Mouse (Mus musculus): ENCODE measurements around the gene Ggnbp2. TPM values are rescaled to one million over a fixed set of nuclear protein-coding genes. Genes with fewer than 3 reads are reported as not detected.

Gene Ggnbp2
- polyA plus RNA-seq, 1 experiment from 2014 or later = 80.2 TPM

DNA sequence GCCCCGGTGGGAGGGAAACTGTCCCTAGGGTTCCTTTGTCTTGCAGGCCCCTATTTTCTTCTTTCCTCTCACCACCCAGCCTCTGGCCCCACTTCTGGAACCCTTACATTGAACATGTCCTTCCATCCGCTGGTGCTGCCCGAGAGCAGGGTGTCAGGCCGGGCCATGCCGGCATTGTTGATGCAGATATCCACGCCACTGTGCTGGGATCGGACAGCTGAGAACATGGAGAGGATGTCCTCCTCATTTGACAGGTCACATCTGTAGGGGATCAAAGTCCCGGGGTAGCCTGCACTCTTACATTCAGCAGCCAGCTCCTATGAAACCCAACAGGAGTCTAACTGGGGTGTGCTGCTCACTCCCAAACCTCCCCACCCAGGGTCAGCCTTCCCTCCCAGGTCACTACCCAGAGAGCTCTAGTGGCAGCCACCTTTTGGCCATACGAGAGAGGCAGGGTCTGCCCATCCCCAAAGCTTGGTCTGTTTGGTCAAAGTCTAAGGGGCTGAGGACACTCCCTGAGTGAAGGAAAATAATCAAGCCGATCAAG lies 45.3 kb downstream of the Ggnbp2 start:
- 90% methylated on average over 10 of the region's 10 CpGs for WGBS (ENCODE audit: missing documents)
- Histone ChIP-seq H3K36me3 (ENCODE audit: inconsistent target) (peaks cover 13% of the 10 kb centered on the region; the same call in 1 of the 2 replicates), H3K27ac (no peak overlapping the region), H3K79me2 (ENCODE audit: inconsistent target) (peaks cover 14% of the 10 kb centered on the region; the same call in 1 of the 2 replicates), H3K4me3 (ENCODE audit: inconsistent target) (no peak overlapping the region)

DNA sequence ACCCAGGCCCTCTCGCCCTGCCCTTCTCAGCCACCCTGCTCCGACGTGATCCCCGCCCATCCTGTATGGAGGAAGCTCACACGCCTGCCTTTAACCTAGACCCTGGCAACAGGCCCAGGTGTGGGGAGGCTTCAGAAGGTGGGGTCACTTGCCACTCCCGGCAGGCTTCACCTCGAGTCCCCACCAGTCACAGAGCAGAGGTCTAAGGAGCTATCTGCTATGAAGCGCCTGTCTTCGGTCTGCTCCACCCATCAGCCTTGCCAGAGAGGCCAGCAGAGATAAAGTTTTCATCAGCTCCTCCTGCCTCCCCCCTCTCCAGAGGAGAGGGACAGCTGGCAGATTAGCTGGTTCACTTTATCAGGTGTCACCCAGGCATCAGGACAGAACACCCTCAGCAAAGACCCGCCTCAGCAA lies 47.1 kb downstream of the Ggnbp2 start:
- Histone ChIP-seq H3K4me3 (ENCODE audit: inconsistent target) (no peak overlapping the region), H3K79me2 (ENCODE audit: inconsistent target) (peaks cover 14% of the 10 kb centered on the region; the same call in 1 of the 2 replicates), H3K27ac (no peak overlapping the region), H3K36me3 (ENCODE audit: inconsistent target) (peaks cover 13% of the 10 kb centered on the region; the same call in 1 of the 2 replicates)
- WGBS (ENCODE audit: missing documents) = 75% methylated on average over 10 of the region's 10 CpGs

DNA sequence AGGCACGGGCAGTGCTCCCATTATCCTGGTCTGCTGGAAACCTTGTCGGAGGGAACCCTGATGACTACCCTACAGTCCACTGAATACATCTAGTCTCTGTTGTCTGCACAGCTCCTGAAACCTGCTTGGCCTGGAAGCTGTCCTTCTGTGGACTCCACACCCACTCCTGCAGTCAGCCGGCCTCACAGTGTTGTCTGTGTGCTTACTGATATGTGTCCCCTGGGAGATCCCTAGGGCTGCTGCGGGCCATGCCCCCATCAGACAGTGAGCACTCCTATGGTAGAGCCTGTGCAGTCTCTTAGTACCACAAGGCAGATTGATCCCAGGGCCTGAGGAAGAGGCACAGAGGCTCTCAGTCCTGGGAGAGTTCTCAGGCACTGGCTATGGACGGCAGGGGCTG lies 48.1 kb downstream of the Ggnbp2 start:
- WGBS (ENCODE audit: missing documents) = 92% methylated on average over 5 of the region's 5 CpGs
- Histone ChIP-seq H3K36me3 (ENCODE audit: inconsistent target) (peaks cover 13% of the 10 kb centered on the region; the same call in 1 of the 2 replicates), H3K79me2 (ENCODE audit: inconsistent target) (peaks cover 5% of the 10 kb centered on the region; the same call in 1 of the 2 replicates), H3K4me3 (ENCODE audit: inconsistent target) (no peak overlapping the region), H3K27ac (no peak overlapping the region)

DNA sequence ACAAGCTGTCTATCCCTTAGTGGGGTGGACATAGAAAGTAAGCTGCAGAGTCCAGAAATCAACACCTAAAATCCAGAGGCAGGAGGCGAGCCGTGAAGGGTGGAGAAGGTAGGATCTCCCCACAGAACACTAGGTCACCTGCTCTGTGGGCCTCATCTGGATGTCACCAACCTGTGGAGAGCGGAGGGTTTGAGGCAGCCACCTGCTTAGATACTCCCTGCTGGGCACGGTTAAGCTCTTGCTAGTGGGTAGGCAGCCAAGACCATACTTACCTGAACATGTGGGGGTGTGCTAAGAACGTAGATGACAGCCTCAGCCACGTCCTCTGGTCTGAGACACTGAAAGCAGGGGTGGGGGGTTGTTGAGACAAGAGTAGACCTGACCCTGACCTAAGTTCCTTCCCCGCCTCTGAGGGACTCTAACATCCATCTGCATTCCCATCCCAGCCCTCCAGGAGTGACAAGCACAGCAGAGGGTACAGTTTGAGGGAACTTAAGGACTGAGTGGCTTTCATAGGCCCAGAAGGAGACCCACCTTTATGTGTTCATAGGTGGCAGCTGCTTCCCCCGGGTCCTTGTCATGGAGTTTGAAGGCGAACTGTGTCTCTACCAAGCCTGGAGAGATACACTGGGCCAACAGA lies 49.4 kb downstream of the Ggnbp2 start:
- H3K36me3 ChIP-seq (ENCODE audit: inconsistent target) = peaks cover 13% of the 10 kb centered on the region; the same call in 1 of the 2 replicates
- 93% methylated on average over 9 of the region's 9 CpGs for WGBS (ENCODE audit: missing documents)
- H3K4me3 ChIP-seq (ENCODE audit: inconsistent target) = no peak overlapping the region
- no peaks in the 10 kb centered on the region; the same call in 1 of the 2 replicates for H3K79me2 ChIP-seq (ENCODE audit: inconsistent target)
- H3K27ac ChIP-seq = no peak overlapping the region

DNA sequence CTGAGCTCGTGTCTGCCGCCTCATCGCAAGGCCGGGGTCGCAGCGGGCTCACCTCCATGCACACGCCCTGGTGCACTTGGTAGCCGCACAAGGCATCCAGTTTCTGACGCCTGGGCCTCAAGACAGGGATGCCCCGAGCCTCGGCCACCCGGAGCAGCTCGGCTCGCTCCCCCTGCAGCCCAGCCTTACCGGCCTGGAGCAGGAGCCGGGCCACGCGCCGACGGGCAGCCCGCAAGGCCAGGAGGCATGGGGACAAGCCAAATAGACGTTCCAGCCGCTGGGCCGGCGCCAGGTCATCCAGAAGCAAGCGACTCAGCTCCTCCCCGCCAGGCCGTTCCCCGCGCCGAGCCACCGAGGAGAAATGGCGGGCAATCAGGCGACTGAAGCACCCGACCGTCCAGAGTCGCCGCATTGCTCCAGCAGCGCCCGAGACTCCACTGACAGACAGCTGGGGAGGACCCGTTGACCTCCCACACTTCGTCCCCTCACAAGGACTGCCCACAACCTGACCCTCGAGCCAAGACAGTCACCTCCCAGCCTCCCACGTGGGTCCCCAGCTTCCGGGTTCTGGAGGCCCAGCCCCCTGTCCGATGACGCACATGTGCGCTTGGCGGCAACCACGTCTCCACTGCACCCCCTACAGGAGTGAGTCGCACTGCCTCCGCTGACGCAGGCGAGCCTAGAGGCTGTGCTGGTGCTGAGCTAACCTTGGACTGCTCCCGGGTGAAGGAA lies 51.5 kb downstream of the Ggnbp2 start, which contains the start of gene Mrm1:
Gene Mrm1 (minus strand): TSS at position 555 of the 732 bp plus-strand sequence.
- under 1% methylated on average over 55 of the region's 55 CpGs for WGBS (ENCODE audit: missing documents)
- Histone ChIP-seq H3K27ac (peak within 1 kb of the TSS; percentile 57), H3K4me3 (ENCODE audit: inconsistent target) (peak within 1 kb of the TSS; percentile 78), H3K79me2 (ENCODE audit: inconsistent target) (no peaks in the 10 kb centered on the region), H3K36me3 (ENCODE audit: inconsistent target) (no peaks in the 10 kb centered on the region; the same call in 1 of the 2 replicates)

DNA sequence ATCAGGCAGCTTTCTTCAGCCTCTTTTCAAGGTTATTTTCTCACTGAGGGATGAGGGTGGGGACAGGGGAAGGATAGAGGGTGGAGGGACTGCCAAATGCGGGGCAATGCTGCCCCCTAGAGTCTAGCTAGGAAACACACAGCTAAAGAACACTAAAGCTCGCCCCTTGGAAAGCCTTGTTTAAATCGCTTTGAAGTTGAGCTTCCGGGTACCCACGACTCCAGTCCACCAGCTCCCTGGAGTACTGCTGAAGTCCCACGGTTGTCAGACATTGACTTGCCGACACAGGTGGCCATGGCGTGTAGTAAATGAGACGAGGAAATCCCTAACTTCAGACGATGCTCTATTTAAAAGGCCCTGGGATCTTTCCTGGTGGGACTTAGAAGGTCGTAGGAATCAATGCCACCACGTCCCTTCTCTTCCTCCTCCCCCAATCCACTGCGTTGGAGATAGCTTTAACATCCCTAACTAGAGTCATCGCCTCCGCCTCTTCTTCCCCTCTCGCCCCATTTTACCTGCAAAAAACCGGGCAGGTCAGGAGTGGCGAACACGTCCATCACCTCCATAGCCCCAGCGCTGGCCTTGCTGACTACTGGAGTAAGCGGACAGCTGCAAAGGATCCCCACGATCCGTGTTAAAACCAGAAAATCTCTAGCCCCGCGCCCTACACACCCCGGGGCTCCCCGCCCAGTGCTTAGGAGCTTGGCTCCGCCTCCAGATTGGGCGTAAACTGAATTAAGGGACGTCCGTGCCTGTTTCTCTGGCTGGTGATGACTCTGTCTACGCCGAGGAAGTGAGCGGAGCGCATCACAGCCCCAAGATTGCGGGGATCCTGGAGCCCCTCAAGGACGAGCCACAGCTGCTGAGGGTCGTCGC lies 52.3 kb downstream of the Ggnbp2 start:
- under 1% methylated on average over 39 of the region's 39 CpGs for WGBS (ENCODE audit: missing documents)

DNA sequence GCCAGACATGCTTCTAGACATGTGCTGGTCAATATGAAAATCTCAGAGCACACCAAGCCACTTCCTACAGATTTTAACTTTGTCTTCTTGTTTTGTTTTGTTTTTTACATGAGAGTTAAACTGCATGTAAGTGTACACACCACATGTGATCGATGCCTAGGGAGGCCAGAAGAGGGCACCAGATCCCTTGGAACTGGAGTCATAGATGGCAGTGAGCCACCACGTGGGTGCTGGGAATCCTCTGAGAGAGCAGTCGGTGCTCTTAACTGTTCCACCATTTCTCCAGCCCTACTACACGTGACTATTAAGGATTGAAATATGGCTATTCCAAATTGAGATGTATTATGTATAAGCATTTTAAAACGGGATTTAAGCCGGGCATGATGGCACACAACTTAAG lies 53.3 kb downstream of the Ggnbp2 start:
- 92% methylated on average over 6 of the region's 6 CpGs for WGBS (ENCODE audit: missing documents)
- peaks cover 4% of the 10 kb centered on the region; the same call in 1 of the 2 replicates for H3K36me3 ChIP-seq (ENCODE audit: inconsistent target)
- H3K79me2 ChIP-seq (ENCODE audit: inconsistent target) = no peaks in the 10 kb centered on the region
- no peak overlapping the region for H3K27ac ChIP-seq
- no peak overlapping the region for H3K4me3 ChIP-seq (ENCODE audit: inconsistent target)

More for the DNA sequence above, 52.3 kb downstream of the Ggnbp2 start:
- Histone ChIP-seq H3K27ac (peak overlapping the region; percentile 57), H3K79me2 (ENCODE audit: inconsistent target) (no peaks in the 10 kb centered on the region), H3K36me3 (ENCODE audit: inconsistent target) (no peaks in the 10 kb centered on the region; the same call in 1 of the 2 replicates), H3K4me3 (ENCODE audit: inconsistent target) (peak overlapping the region; percentile 78)

DNA sequence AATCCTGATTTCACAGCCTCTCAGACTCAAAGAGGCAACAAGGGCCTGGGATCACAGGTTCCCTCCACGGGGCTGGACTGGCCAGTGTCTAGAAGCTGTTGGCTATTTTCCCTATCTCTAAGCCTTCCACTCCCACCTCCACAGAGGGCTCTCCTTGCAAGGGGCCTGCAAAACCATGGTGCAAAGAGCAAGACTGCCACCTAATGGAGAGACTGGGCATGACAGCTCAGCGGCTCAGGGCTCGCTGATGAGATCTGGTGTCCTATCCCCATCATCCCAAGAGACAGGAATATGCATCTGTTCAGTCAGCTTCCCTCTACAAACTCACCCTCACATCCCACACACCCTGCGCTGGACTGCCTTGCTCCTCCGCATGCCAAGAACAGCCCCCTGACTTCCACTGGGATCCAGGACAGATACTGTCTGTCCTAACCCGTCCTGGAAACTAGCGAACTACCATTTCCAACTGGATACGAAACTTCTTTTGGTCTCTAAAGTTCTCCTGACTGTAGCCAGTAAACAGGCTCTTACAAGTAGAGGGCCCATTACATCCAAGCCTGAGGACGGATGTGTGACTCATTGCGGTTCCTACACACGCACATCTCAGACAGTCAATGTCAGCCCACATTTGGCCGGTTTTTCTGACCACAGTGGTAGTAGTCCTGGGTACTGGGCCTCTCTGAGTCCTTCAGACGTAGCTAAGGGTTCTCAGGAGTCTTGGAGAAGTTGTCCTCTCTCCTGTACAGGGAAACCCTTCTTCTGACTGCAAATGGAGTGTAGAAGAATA lies 56.7 kb downstream of the Ggnbp2 start:
- Histone ChIP-seq H3K36me3 (ENCODE audit: inconsistent target) (peaks cover 4% of the 10 kb centered on the region; the same call in 1 of the 2 replicates), H3K79me2 (ENCODE audit: inconsistent target) (no peaks in the 10 kb centered on the region), H3K27ac (no peak overlapping the region), H3K4me3 (ENCODE audit: inconsistent target) (no peak overlapping the region)
- WGBS (ENCODE audit: missing documents) = 57% methylated on average over 13 of the region's 13 CpGs

DNA sequence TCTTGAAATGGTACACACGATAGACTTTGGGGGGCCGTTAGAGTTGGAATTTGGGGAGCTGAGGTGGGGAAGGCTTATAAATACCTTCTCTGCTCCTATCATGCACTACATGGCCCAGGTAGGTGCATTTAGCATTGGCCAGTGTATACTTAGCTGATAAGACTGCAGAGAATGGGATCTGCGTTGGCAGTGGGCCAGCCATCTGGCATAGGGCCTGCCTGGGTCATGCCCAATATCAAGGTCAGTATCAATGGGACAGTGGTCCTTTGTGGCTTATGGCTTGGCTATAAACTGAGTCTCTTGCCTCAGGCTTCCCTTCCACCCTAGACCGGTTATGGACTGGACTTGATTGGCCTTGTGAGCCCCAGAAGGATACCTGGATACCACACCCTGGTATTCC lies 66.2 kb downstream of the Ggnbp2 start:
- H3K79me2 ChIP-seq (ENCODE audit: inconsistent target) = no peaks in the 10 kb centered on the region
- 95% methylated on average over 4 of the region's 4 CpGs for WGBS (ENCODE audit: missing documents)
- no peaks in the 10 kb centered on the region for H3K36me3 ChIP-seq (ENCODE audit: inconsistent target)
- H3K27ac ChIP-seq = no peak overlapping the region
- no peak overlapping the region for H3K4me3 ChIP-seq (ENCODE audit: inconsistent target)

DNA sequence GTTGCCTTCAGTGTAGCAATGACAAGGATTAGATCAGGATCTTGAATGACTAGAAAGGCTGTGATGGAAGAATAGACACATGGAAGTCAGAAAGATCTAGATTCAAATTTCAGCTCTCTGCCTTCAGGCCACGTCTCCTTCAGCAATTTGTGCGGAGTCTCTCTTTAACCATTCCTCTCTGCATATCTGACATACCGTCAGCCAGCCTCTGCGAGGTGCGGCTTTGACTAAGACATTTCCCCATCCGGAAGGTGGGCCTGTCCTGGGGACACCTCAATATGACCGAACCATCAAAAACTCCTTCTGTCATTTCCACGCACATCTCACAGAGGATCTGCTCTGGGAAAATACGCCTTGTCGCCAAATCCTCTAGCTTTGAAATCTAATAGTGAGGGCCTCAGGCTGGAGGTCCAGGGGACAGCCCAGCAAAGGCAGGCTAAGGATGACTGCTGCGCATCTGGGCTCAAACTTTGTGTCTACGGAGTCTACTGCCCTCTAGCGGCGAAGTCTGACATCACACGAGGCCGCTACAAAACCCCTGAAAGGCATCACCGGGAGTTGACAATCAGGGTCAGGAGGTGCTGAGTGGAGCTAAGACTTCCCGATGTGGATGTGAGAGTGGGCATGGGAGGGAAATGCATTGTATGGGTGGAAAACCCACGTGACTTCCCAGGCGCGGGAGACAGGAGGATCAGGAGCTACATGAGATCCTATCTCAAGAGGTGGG lies 72.8 kb downstream of the Ggnbp2 start:
- no peaks in the 10 kb centered on the region for H3K79me2 ChIP-seq (ENCODE audit: inconsistent target)
- no peak overlapping the region for H3K27ac ChIP-seq
- no peak overlapping the region for H3K4me3 ChIP-seq (ENCODE audit: inconsistent target)
- H3K36me3 ChIP-seq (ENCODE audit: inconsistent target) = no peaks in the 10 kb centered on the region
- WGBS (ENCODE audit: missing documents) = 25% methylated on average over 21 of the region's 21 CpGs

DNA sequence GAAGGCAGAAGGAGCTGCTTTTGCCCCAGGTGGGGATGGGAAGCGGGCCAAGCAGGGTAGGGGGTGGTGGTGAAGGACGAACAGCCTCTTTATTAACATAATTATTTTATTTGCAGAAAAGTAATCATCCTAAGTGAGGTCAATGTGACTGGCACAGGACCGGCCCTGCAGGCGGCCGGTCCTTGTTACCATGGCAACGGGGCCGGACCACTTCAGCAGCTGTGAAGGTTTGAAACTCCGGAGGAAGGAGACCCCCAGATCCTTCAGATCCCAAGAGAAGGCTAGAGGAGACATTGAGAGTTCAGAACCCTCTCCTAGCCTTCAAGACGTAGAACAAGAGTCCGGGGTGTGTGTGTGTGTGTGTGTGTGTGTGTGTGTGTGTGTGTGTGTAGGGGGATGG lies 73.6 kb downstream of the Ggnbp2 start:
- Histone ChIP-seq H3K27ac (no peak overlapping the region), H3K4me3 (ENCODE audit: inconsistent target) (no peak overlapping the region), H3K79me2 (ENCODE audit: inconsistent target) (no peaks in the 10 kb centered on the region), H3K36me3 (ENCODE audit: inconsistent target) (no peaks in the 10 kb centered on the region)
- 59% methylated on average over 7 of the region's 10 CpGs for WGBS (ENCODE audit: missing documents)

DNA sequence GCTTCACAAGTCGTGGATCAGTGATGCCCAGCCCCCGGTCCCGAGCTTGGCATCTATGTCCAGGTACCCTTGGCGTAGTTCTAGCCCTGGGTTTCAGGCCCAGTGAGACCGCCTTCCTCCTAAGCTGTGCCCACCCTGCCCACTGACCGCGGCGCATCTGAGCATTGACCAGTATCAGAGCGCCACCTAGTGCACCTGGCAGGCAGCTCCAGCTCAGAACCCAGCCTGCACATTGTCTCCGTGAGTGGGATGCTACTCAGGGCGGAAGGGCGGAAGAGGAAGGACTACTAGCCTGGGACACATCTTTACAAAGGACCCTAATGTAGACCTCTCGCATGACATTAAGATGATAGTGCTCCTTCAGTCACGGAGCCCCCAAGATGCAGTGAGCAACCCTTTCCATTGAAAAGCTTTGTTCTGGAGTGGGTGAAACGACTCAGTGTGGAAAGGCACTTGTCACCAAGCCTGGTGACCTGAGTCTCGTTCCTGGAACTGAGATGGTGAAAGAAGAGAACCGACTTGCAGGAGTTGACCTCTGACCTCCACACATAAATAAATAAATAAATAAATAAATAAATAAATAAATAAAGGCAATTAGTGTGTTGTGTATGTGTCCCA lies 76.0 kb downstream of the Ggnbp2 start:
- Histone ChIP-seq H3K79me2 (ENCODE audit: inconsistent target) (no peaks in the 10 kb centered on the region), H3K27ac (no peak overlapping the region), H3K4me3 (ENCODE audit: inconsistent target) (no peak overlapping the region), H3K36me3 (ENCODE audit: inconsistent target) (no peaks in the 10 kb centered on the region)
- WGBS (ENCODE audit: missing documents) = 17% methylated on average over 17 of the region's 17 CpGs

DNA sequence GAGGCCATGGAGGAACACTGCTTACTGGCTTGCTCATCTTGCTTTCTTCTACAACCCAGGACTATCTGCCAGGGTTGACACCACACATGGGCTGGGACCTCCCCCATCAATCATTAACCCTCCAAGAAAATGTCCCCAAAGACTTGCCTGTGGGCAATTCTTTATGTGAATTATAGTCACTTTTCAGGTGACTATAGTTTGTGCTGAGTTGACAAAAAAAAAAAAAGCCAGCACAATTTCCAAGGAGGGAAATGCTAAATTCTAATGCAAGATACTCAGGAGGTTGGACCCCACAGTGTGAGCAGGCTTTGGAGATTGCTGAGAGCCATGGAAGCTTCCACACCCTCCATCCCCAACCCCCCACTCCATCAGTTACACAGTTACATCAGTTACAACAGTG lies 77.1 kb downstream of the Ggnbp2 start:
- Histone ChIP-seq H3K27ac (no peak overlapping the region), H3K36me3 (ENCODE audit: inconsistent target) (no peaks in the 10 kb centered on the region), H3K79me2 (ENCODE audit: inconsistent target) (no peaks in the 10 kb centered on the region), H3K4me3 (ENCODE audit: inconsistent target) (no peak overlapping the region)

Data from macrophage (primary cell).